Mouse (Mus musculus) layer of hippocampus, adult 2 months (tissue): ENCODE data around the gene Opcml. TPM values are rescaled to one million over a fixed set of nuclear protein-coding genes. Genes with fewer than 3 reads are reported as not detected.
A peak's percentile ranks its signal among the peaks of the same experiment; 100 is the strongest.

ENCODE experiments used
- DNase-seq, 2 experiments: peaks; one replicate each; pipeline ENCODE4 v3.0.0; 2022; ENCODE audit warnings: low spot score in 2 of 2
- H3K27ac ChIP-seq: fragments of 200-600 bp; 2 replicates; pipeline ENCODE4 v1.8.1; 2022
- H3K4me3 ChIP-seq: fragments of 200-600 bp; 2 replicates; pipeline ENCODE4 v1.8.1; 2022; ENCODE audit warnings: mild to moderate bottlenecking
- CTCF ChIP-seq: fragments of 200-600 bp; conservative IDR thresholded peaks from 2 replicates; pipeline ENCODE4 v1.8.1; 2022; ENCODE audit warnings: antibody characterized with exemption, mild to moderate bottlenecking, moderate library complexity
- microRNA-seq, 2 experiments: library from miRNA; unstranded; fragments of <30 nt; microRNA quantifications; one replicate each; pipeline ENCODE4 v1.2.0; 2021
- total RNA-seq, 2 experiments: library from RNA; stranded (reverse); gene quantifications; 2 replicates each; pipeline ENCODE4 v1.2.3; 2021

The Opcml gene
- total RNA-seq, 2 experiments from 2014 or later, result 252 to 259 TPM

DNA sequence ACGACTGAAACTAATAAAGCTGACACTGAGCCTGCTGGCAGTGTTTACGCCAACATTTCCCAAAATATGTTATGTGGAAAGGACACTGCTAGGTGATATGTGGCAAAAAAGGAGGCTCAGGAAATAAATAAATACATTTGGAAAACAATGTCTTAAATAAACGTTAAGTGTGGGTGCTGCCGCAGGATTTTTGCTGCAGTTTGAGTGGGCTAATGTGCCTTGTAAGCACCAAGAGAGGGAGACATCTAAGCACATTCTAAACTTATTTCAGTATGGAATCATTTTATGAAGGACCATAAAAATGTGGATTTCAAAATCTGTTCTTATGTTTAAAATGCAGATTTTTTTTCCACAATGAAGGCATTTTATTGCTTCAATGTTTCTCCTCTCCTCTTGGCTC, 1071.4 kb downstream of the Opcml start:
- DNase-seq, result no peak
- peak; percentile 28 for TF ChIP-seq CTCF
- H3K4me3 ChIP-seq, result no peak overlapping the region
- no peak overlapping the region for H3K27ac ChIP-seq

DNA sequence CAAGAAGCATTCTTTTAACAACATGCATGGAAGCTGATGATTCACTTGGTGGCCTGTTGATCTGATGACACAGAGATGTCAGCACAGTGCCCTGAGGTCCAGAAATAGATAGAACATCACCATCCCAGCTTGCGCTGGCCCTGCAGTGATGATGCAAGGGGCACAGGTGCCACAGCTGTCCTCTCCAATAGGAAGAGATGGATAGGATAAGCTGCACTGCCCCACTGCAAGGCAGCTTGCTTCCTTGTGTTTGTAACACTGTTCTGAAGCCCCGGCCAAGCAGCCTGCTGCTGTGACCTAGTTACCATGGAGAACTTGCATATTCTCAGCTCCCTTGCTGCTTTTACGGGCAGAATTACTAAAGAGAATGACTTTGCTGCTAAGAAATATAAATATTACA, 1076.7 kb downstream of the Opcml start:
- Histone ChIP-seq H3K4me3 (no peak overlapping the region), H3K27ac (peak overlapping the region; percentile 29; the same call in 1 of the 2 replicates)
- peak; percentile 11 to 26 for DNase-seq
- no peak for TF ChIP-seq CTCF

DNA sequence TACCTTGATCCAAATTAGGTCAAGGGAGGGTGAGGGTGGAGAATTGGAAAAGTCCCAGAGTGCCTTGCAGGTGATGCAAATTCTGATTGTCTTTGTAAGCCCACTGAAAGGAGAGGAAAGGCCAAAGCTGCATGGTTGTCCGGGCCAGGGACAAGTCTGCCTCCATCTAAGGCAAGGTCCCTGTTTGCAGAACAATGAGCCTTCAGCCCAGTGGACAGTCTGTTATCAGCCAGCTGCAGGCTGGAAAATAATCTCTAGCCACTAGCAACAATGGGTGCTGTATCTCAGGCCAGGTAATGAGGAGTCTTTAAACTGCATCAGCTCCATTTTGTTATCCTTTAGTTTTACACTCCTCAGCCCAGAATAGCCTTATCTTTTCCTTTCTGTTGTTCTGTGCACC, 1079.9 kb downstream of the Opcml start:
- H3K4me3 ChIP-seq, result no peak overlapping the region
- DNase-seq, result no peak
- no peak overlapping the region for H3K27ac ChIP-seq
- TF ChIP-seq CTCF, result no peak

DNA sequence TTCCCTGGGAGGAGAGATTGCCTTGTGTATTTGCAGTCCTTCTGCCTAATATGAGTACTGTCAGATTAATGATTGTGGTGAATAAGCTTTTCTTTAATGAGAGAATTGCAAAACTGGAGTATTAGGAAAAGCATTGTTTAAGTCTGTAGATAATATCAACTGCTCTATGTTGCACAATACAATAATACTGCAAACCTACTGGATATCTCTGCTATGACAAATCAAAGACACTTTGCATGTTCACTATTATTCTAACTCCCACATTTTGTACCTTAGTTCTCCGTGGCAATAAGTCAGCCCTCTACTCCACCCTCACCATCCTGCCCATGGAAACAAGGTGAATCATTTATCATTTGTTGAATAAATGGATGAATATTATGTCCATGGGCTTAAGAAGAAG, 1092.0 kb downstream of the Opcml start:
- Histone ChIP-seq H3K4me3 (no peak overlapping the region), H3K27ac (no peak overlapping the region)
- TF ChIP-seq CTCF, result no peak
- DNase-seq, result no peak

DNA sequence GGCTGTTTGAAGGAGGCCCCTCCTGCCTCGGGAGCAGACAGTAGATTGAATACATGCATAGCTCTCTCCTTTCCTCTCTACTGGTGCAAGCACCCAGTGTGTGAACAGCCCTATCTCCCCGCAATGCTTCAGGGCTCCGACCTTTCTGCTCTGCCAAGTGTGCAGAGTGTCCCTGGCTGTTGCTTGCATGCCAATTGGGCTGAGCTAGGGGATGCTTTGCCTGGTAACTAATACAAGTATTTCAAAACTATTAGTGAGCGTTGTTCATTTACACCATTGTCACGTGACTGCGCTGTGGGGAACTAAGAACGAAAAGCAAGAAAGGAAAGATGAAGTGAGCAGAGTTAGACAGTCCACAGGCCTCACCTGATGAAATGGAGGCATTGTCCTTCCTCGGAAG, 1101.0 kb downstream of the Opcml start:
- no peak for TF ChIP-seq CTCF
- no peak overlapping the region for H3K27ac ChIP-seq
- DNase-seq, result no peak
- H3K4me3 ChIP-seq, result no peak overlapping the region

DNA sequence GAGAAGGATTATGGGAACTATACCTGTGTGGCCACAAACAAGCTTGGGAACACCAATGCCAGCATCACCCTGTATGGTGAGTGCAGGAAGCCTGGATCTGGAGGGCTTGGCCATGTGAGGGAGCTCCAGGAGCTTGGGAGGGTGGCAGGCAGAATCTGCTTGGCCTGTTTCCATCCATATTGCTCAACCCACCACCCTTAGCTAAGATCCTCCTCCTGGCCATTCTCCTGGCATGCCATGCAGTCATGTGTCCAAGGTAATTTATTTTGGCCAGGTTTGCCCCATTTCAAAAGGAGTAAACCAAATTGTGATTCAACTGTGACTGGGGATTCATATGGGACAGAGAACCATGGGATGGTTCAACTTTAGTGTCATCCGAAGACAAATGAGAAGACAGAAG, 1112.7 kb downstream of the Opcml start:
- TF ChIP-seq CTCF, result no peak
- no peak for DNase-seq
- Histone ChIP-seq H3K4me3 (no peak overlapping the region), H3K27ac (no peak overlapping the region)

DNA sequence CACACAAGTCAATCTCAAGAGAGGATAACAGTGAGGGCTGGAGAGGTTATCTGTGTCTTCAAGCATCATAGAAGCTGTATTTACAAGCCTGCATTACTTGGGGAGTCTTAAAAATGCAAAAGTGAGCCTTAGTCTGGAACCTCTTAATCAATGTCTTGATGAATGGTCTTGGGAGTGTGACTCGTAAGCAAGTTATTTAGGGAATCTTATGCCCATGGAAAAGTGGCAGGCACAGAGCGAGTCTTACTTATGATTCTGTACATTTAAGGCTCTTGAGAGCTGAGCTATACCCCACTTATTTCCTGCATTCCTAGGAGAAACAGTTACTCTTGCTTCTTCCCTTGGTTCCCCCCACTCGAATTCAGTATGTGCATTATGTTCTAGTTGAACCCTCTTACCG, 1119.2 kb downstream of the Opcml start:
- H3K27ac ChIP-seq, result no peak overlapping the region
- no peak for TF ChIP-seq CTCF
- DNase-seq, result no peak
- H3K4me3 ChIP-seq, result no peak overlapping the region

DNA sequence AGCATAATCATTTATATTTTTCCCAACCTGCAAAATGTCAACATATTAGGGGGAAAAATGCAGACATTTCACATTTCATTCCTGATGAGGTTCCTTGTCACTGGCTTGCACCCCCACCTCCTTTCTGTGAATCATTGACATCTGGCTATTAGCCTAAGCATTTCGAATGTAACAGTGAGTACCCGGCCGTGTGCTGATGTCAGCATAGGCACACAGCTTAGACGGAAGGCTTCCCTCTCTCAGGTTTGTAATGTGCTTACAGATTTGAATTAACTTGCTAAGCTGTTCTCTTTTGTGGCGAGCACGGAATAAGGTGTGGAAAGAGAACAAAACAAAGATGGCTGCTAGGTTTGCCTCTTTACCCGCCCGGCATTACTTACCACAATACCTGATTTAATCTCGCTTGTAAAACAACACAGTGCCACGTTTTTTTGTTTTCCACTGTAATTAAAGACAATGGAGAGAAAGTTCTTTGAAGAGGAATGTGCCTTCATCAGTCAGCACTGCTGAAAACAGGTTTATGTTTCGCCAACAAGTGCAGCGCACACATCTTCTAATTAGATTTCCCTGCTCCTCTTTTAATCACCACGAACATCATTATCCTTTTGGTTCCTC, 1121.1 kb downstream of the Opcml start:
- no peak for TF ChIP-seq CTCF
- peak overlapping the region; percentile 7; the same call in 1 of the 2 replicates for H3K27ac ChIP-seq
- DNase-seq, result peak in 1 of 2 experiments; percentile 8
- H3K4me3 ChIP-seq, result no peak overlapping the region

DNA sequence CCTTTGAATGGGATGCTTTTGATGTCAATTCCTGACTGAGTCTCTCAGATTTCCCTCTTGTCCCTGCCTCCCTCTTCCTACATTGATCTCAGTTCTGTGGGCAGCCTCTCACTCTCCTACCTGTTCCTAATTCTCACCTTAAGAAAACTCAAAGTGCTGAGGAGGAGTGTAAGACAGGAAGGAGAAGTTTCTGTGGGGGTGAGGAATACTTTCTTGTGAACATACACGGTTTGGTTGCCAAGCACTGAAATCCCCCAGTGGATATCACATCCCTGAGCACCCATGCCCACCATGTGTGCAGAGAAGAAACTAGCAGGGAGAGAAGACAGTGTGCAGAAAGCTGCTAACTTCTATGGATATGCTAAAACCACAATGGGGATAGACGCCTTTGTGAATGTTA, 1141.5 kb downstream of the Opcml start:
- no peak overlapping the region for H3K27ac ChIP-seq
- no peak for TF ChIP-seq CTCF
- no peak for DNase-seq
- H3K4me3 ChIP-seq, result no peak overlapping the region

DNA sequence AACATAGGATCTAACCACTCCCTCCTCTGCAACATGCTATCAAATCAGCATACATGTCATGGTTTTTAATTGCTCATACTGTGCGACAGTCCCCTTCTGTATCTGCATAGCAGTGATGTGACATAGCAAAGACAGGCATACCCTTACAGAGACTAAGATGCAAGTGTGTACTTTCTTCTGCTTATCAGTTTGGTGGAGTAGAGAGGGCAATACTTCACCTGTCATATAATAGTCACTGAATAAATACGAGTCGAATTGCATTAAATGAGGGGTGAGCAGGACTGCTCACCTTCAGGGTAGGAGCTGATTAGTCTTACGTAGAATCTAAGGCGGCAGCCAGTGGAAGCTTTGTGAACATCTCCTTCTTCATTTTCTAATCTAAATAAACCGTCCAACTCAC, 1146.6 kb downstream of the Opcml start:
- TF ChIP-seq CTCF, result no peak
- Histone ChIP-seq H3K4me3 (no peak overlapping the region), H3K27ac (no peak overlapping the region)
- DNase-seq, result no peak

DNA sequence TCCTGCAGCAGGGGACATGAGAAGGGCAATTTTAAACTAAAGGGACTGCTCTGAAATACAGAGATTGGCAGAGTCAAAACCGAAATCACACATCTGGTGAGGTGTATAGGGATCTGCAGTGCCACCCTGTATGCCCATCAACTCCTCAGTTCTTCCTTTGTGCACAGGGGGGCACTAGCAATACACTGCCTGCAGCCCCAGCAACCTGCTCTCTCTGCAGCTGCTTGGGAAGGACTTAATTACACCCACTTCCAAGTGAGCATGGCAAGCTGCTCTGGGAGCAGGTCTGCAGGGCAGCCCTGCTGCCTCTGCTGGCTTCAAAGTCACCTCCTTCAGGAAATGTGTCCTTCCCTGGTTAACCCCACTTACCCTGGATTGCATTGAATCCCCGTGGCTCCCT, 1147.4 kb downstream of the Opcml start:
- Histone ChIP-seq H3K4me3 (no peak overlapping the region), H3K27ac (no peak overlapping the region)
- DNase-seq, result peak; percentile 24 to 26
- TF ChIP-seq CTCF, result peak; percentile 70

DNA sequence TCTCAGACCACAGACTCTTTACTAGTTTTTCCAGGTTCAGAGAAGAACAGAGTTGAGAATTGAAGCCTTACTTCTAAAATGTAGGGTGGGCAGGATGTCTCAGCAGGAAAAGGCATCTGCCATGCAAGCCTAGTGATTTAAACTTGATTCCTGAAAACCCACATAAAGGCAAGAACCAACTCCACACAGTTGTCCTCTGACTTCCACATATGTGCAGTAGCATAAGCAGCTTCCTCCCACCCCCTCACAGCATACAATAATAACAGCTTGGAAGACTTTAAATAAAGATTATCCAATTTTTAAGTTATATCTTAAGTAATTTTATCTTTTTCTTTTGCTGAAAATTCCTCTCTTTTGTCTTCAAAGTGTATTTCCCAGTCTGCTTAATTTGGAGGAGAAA, 1150.3 kb downstream of the Opcml start:
- TF ChIP-seq CTCF, result no peak
- peak in 1 of 2 experiments; percentile 36 for DNase-seq
- no peak overlapping the region for H3K4me3 ChIP-seq
- H3K27ac ChIP-seq, result no peak overlapping the region

DNA sequence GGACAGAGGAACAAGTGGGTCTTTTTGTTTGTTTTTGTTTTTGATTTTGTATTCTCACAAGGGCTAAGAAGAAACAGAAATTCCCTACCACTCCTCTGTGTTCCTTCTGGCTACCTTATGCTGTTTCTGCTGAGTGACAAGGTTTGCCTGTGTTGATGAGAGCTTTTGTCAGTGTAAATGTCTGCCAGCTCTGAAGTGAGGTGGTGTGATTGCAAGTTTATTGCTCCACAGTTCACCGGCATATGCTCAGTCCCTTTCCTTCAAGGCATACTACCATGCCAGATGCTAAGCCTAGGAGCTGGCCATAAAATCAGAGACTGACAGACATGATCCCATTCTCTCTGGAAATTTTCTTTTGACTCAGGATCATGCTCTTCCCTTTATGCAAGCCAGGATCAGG, 1178.9 kb downstream of the Opcml start:
- H3K4me3 ChIP-seq, result no peak overlapping the region
- no peak overlapping the region for H3K27ac ChIP-seq
- TF ChIP-seq CTCF, result no peak
- no peak for DNase-seq

Small RNA genes lying within 50 kb of the gene (microRNA-seq; reads per million reads assigned to microRNA genes)
- gene Gm44316, result 0 reads per million in 2 experiments
